Mouse (Mus musculus) megakaryocyte, embryonic 14.5 days (primary cell): Measurements from ENCODE around the gene Tet1.

Source experiments
- FLI1 ChIP-seq: IDR thresholded peaks from 2 replicates; pipeline ENCODE4 v1.6.1; 2012; ENCODE audit warnings: low read length, inconsistent platforms, mixed read lengths
- GATA1 ChIP-seq: IDR thresholded peaks from 3 replicates; pipeline ENCODE4 v1.6.1; 2012; ENCODE audit warnings: mixed read lengths, low read length, inconsistent platforms, borderline replicate concordance

- no peak for TF ChIP-seq GATA1
- TF ChIP-seq FLI1: no peak
These were observed 104.7 kb downstream of the Tet1 start for GRCm38 (mm10) chr10:62804106-62804505.
